ENCODE assay signal across 8 mouse cellular contexts in genomic region chr16:36874583-36875275, GRCm38 (mm10). TPM values are rescaled to one million over a fixed set of nuclear protein-coding genes. Genes with fewer than 3 reads are reported as not detected.
DNase-seq lines count a peak whose midpoint lies in the region; ATAC-seq and TF ChIP-seq lines count a peak whose summit lies in the region.

Eaf2 (minus strand) TSS chr16:36875003.
Golgb1 (plus strand) TSS chr16:36875140.

- H3K4me1 ChIP-seq in G1E (ENCODE audit: insufficient read depth, low read depth, low read length): peaks cover 19% of the 10 kb centered on the region
- peaks cover 14% of the 10 kb centered on the region for H3K4me1 ChIP-seq in forebrain, embryonic 16.5 days (replicated peaks; ENCODE audit: control insufficient read depth, insufficient read depth, low read length)
- no peaks in the 10 kb centered on the region for H3K4me1 ChIP-seq in lung, embryonic 14.5 days (ENCODE audit: insufficient read depth)
- H3K4me1 ChIP-seq in olfactory bulb, adult 2 months (ENCODE audit: control insufficient read depth, insufficient read depth, low read length): peaks cover 4% of the 10 kb centered on the region
- H3K4me1 ChIP-seq in thymus, adult 2 months (replicated peaks; ENCODE audit: control insufficient read depth, insufficient read depth, low read length): peaks cover 7% of the 10 kb centered on the region

- TF ChIP-seq CTCF in G1E (IDR thresholded peaks at IDR 0.05; ENCODE audit: low read depth, low read length): no peak
- peak; percentile 29; the same call in 1 of the 2 replicates for TF ChIP-seq CTCF in layer of hippocampus, adult 2 months (conservative IDR thresholded peaks at IDR 0.05)
- TF ChIP-seq CTCF in lung, embryonic 14.5 days (IDR thresholded peaks at IDR 0.05; ENCODE audit: low read depth): no peak
- no peak for TF ChIP-seq CTCF in olfactory bulb, adult 2 months (IDR thresholded peaks at IDR 0.05; ENCODE audit: insufficient read depth, low read depth, low read length)
- no peak for TF ChIP-seq CTCF in thymus, adult 2 months (IDR thresholded peaks at IDR 0.05; ENCODE audit: borderline replicate concordance, control insufficient read depth, extremely low read depth, insufficient read depth, low read length, poor library complexity)

- intact Hi-C loops in heart, postnatal 36 days (cut with DNase I): loop anchor here (2.0 to 5.0 kb wide), 3 partner anchors 68 to 792 kb away; partner anchors contain the start of gene Polq

- ATAC-seq in G1E (ENCODE audit: extremely low read depth, insufficient number of reproducible peaks, low FRiP score, poor library complexity, severe bottlenecking): peak; percentile 99
- ATAC-seq in forebrain, embryonic 16.5 days: peak; percentile 100
- peak; percentile 100 for ATAC-seq in lung, embryonic 14.5 days (ENCODE audit: insufficient read depth)

- H3K9me3 ChIP-seq in G1E (replicated peaks): no peaks in the 10 kb centered on the region
- H3K9me3 ChIP-seq in forebrain, embryonic 16.5 days (ENCODE audit: control insufficient read depth, low read length): no peaks in the 10 kb centered on the region
- H3K9me3 ChIP-seq in lung, embryonic 14.5 days (ENCODE audit: low read depth, low read length): no peaks in the 10 kb centered on the region

- peak within 1 kb of the TSS; percentile 98 for H3K4me3 ChIP-seq in G1E (ENCODE audit: low read depth, low read length)
- H3K4me3 ChIP-seq in forebrain, embryonic 16.5 days (replicated peaks; ENCODE audit: low read length): peak within 1 kb of the TSS; percentile 91
- peak within 1 kb of the TSS; percentile 85 for H3K4me3 ChIP-seq in layer of hippocampus, adult 2 months
- H3K4me3 ChIP-seq in lung, embryonic 14.5 days (ENCODE audit: low read depth, low read length): peak within 1 kb of the TSS; percentile 79
- peak within 1 kb of the TSS; percentile 90 for H3K4me3 ChIP-seq in olfactory bulb, adult 2 months (ENCODE audit: insufficient read depth, low read depth, low read length)
- peak within 1 kb of the TSS; percentile 77 for H3K4me3 ChIP-seq in thymus, adult 2 months (ENCODE audit: control insufficient read depth, insufficient read depth, low read length)

- peak; percentile 91 for DNase-seq in G1E (ENCODE audit: low spot score)
- peak; percentile 92 to 99 for DNase-seq in cerebellum, adult 18-20 months
- DNase-seq in heart, postnatal 36 days: peak; percentile 89 to 90
- peak; percentile 89 to 100 for DNase-seq in layer of hippocampus, adult 2 months (ENCODE audit: low spot score in 2 of 2)
- DNase-seq in lung, embryonic 14.5 days: peak; percentile 99
- DNase-seq in thymus, adult 2 months: peak; percentile 94

- H3K4me2 ChIP-seq in forebrain, embryonic 16.5 days (ENCODE audit: low read length): peak within 1 kb of the TSS; percentile 70
- peak within 1 kb of the TSS; percentile 68 for H3K4me2 ChIP-seq in lung, embryonic 14.5 days

- under 1% methylated on average over 43 of the region's 43 CpGs for WGBS in forebrain, embryonic 16.5 days
- under 1% methylated on average over 43 of the region's 43 CpGs for whole genome bisulfite sequencing in lung, embryonic 14.5 days
- under 1% methylated on average over 43 of the region's 43 CpGs for WGBS in olfactory bulb, adult 2 months
- WGBS in thymus, adult 2 months: under 1% methylated on average over 43 of the region's 43 CpGs

- peak within 1 kb of the TSS; percentile 91 for H3K27ac ChIP-seq in forebrain, embryonic 16.5 days (ENCODE audit: low read length)
- H3K27ac ChIP-seq in layer of hippocampus, adult 2 months: peak within 1 kb of the TSS; percentile 95
- peak within 1 kb of the TSS; percentile 73 for H3K27ac ChIP-seq in lung, embryonic 14.5 days (ENCODE audit: low read depth)
- peak within 1 kb of the TSS; percentile 81 for H3K27ac ChIP-seq in olfactory bulb, adult 2 months (ENCODE audit: insufficient read depth, low read depth, low read length)
- H3K27ac ChIP-seq in thymus, adult 2 months (ENCODE audit: control insufficient read depth, insufficient read depth, low read length): peak within 1 kb of the TSS; percentile 80

- H3K9ac ChIP-seq in forebrain, embryonic 16.5 days (replicated peaks; ENCODE audit: low read depth, low read length): peak within 1 kb of the TSS; percentile 74
- peak within 1 kb of the TSS; percentile 85 for H3K9ac ChIP-seq in lung, embryonic 14.5 days

- H3K36me3 ChIP-seq in G1E (replicated peaks): peaks cover 18% of the 10 kb centered on the region
- no peaks in the 10 kb centered on the region for H3K36me3 ChIP-seq in forebrain, embryonic 16.5 days (ENCODE audit: control insufficient read depth, insufficient read depth)
- H3K36me3 ChIP-seq in lung, embryonic 14.5 days (ENCODE audit: insufficient read depth): peaks cover 16% of the 10 kb centered on the region
- no peaks in the 10 kb centered on the region; the same call in 1 of the 2 replicates for H3K36me3 ChIP-seq in thymus, adult 2 months (ENCODE audit: control insufficient read depth, insufficient read depth, low read length)

- no peaks in the 10 kb centered on the region for H3K27me3 ChIP-seq in G1E (ENCODE audit: insufficient read depth, low read length)
- no peaks in the 10 kb centered on the region for H3K27me3 ChIP-seq in forebrain, embryonic 16.5 days (replicated peaks; ENCODE audit: control insufficient read depth, insufficient read depth, low read length)
- H3K27me3 ChIP-seq in lung, embryonic 14.5 days (ENCODE audit: insufficient read depth, low read length): no peaks in the 10 kb centered on the region
- no peaks in the 10 kb centered on the region for H3K27me3 ChIP-seq in thymus, adult 2 months (ENCODE audit: control insufficient read depth, insufficient read depth, low read length)

- no peak; the same call in 1 of the 2 replicates for TF ChIP-seq POLR2A in olfactory bulb, adult 2 months (IDR thresholded peaks at IDR 0.05; ENCODE audit: insufficient read depth, low read depth, low read length)
- TF ChIP-seq POLR2A in thymus, adult 2 months (IDR thresholded peaks at IDR 0.05; ENCODE audit: control insufficient read depth, extremely low read depth, insufficient read depth, low read length, poor library complexity): peak; percentile 38; the same call in 1 of the 2 replicates

RNA-seq across cellular contexts. Expression of gene Eaf2, which starts in this region (rescaled TPM):
- total RNA-seq in G1E (2014; fragmentation: Nextera tagmentation): 1.8 and 2.4 TPM in 2 replicates
- total RNA-seq in G1E (2017): 1.4 and 2.1 TPM in 2 replicates
- polyA plus RNA-seq in G1E (2012): 0.47 and 0.68 TPM in 2 replicates
- polyA plus RNA-seq in forebrain, embryonic 16.5 days (2015; fragmentation: Nextera tagmentation; extraction: Ambion mirVana): 0.52 and 1.2 TPM in 2 replicates
- under 1 TPM; 0.54 to 0.78 TPM for total RNA-seq in heart, postnatal 36 days (2021)
- 1 to 10 TPM; 1.7 to 3.4 TPM for total RNA-seq in layer of hippocampus, adult 2 months (2021)
- 0.99 and 1.0 TPM in 2 replicates for polyA plus RNA-seq in lung, embryonic 14.5 days (2014; fragmentation: Nextera tagmentation; extraction: Ambion mirVana)
- polyA plus RNA-seq in olfactory bulb, adult 2 months (2012; ENCODE audit: insufficient read depth, insufficient read length, low replicate concordance, missing spikeins): not detected in 2 replicates
- 0.65 and 1.2 TPM in 2 replicates for polyA plus RNA-seq in thymus, adult 2 months (2012; rRNA removed)

RNA-seq across cellular contexts. Expression of gene Golgb1, which starts in this region (rescaled TPM):
- 30.0 and 31.9 TPM in 2 replicates for total RNA-seq in G1E (2014; fragmentation: Nextera tagmentation)
- total RNA-seq in G1E (2017): 33.9 and 39.3 TPM in 2 replicates
- 11.0 and 12.1 TPM in 2 replicates for polyA plus RNA-seq in G1E (2012)
- polyA plus RNA-seq in forebrain, embryonic 16.5 days (2015; fragmentation: Nextera tagmentation; extraction: Ambion mirVana): 84.2 and 93.0 TPM in 2 replicates
- total RNA-seq in heart, postnatal 36 days (2021): 10 to 100 TPM; 45.5 to 46.8 TPM
- 10 to 100 TPM; 67.6 to 75.6 TPM for total RNA-seq in layer of hippocampus, adult 2 months (2021)
- 89.9 and 96.8 TPM in 2 replicates for polyA plus RNA-seq in lung, embryonic 14.5 days (2014; fragmentation: Nextera tagmentation; extraction: Ambion mirVana)
- polyA plus RNA-seq in olfactory bulb, adult 2 months (2012; ENCODE audit: insufficient read depth, insufficient read length, low replicate concordance, missing spikeins): 36.6 TPM in 1 of 2 replicates, not detected in the other
- polyA plus RNA-seq in thymus, adult 2 months (2012; rRNA removed): 46.6 and 47.6 TPM in 2 replicates

Comparison
In these comparisons a context has a peak if more than half of its experiments do, and no peak if none do; other contexts are left out.
1. Peak in every context shown above with its lines: DNase-seq, ATAC-seq, H3K4me3 ChIP-seq and H3K27ac ChIP-seq.